Mouse (Mus musculus) liver, embryonic 15.5 days (tissue): ENCODE data around the gene Mcf2l. TPM values are rescaled to one million over a fixed set of nuclear protein-coding genes. Genes with fewer than 3 reads are reported as not detected.

Source experiments
- ATAC-seq: fragments of 200-750 bp; cut with Nextera tagmentation; 2 replicates; pipeline ENCODE4 v1.8.0; 2017; ENCODE audit warnings: moderate number of reproducible peaks, mild to moderate bottlenecking, moderate library complexity; ENCODE audit not compliant: insufficient read depth
- H3K27ac ChIP-seq: fragments of 300-500 bp; sonication (generic); replicated peaks from 2 replicates; pipeline ENCODE4 v1.5.1; 2015; ENCODE audit warnings: mild to moderate bottlenecking, inconsistent platforms
- H3K27me3 ChIP-seq: fragments of 300-500 bp; sonication (generic); 2 replicates; pipeline ENCODE4 v1.6.1; 2015; ENCODE audit warnings: mild to moderate bottlenecking, inconsistent platforms
- H3K36me3 ChIP-seq: fragments of 300-500 bp; sonication (generic); replicated peaks from 2 replicates; pipeline ENCODE4 v1.6.1; 2015; ENCODE audit warnings: moderate library complexity, mild to moderate bottlenecking, inconsistent platforms
- H3K4me1 ChIP-seq: fragments of 300-500 bp; sonication (generic); replicated peaks from 2 replicates; pipeline ENCODE4 v1.6.1; 2015; ENCODE audit warnings: inconsistent platforms
- H3K4me2 ChIP-seq: fragments of 300-500 bp; sonication (generic); 2 replicates; pipeline ENCODE4 v1.6.1; 2015; ENCODE audit warnings: moderate library complexity, mild to moderate bottlenecking, inconsistent platforms
- H3K4me3 ChIP-seq: fragments of 300-500 bp; sonication (generic); replicated peaks from 2 replicates; pipeline ENCODE4 v1.5.1; 2015; ENCODE audit warnings: mild to moderate bottlenecking, inconsistent platforms
- H3K9ac ChIP-seq: fragments of 300-500 bp; sonication (generic); 2 replicates; pipeline ENCODE4 v1.6.1; 2015; ENCODE audit warnings: moderate library complexity, mild to moderate bottlenecking, inconsistent platforms
- H3K9me3 ChIP-seq: fragments of 300-500 bp; sonication (generic); replicated peaks from 2 replicates; pipeline ENCODE4 v1.6.1; 2016; ENCODE audit warnings: inconsistent platforms
- WGBS: fragments of 180-500 bp; shearing (Covaris S2); methylation state at CpG from one replicate; pipeline ENCODE4 v1.1.7; 2015; ENCODE audit warnings: mixed read lengths; ENCODE audit not compliant: insufficient replicate concordance; 5-methylcytosine and 5-hydroxymethylcytosine counted together
- polyA plus RNA-seq: library from polyadenylated mRNA; unstranded; fragments of >200 nt; fragmentation: Nextera tagmentation; extraction: Ambion mirVana; gene quantifications from 2 replicates; pipeline ENCODE4 v1.2.1, GENCODE M21; 2015

The Mcf2l gene
- polyA plus RNA-seq, 1 experiment from 2014 or later = 0.98 TPM

GRCm38 (mm10) chr8:12874971-12875370 lies 1.4 kb downstream of the Mcf2l start:
- Histone ChIP-seq H3K27me3 (peaks cover 85% of the 10 kb centered on the region), H3K4me2 (no peak overlapping the region)
- ATAC-seq = no peak

GRCm38 (mm10) chr8:12877126-12877525 lies 3.5 kb downstream of the Mcf2l start:
- Histone ChIP-seq H3K9me3 (no peaks in the 10 kb centered on the region), H3K27me3 (peaks cover 80% of the 10 kb centered on the region), H3K36me3 (no peaks in the 10 kb centered on the region), H3K27ac (no peak overlapping the region), H3K4me1 (peaks cover 11% of the 10 kb centered on the region; the same call in 1 of the 2 replicates), H3K9ac (no peak overlapping the region), H3K4me3 (no peak overlapping the region), H3K4me2 (no peak overlapping the region)
- WGBS = 55% methylated on average over 6 of the region's 6 CpGs
- no peak for ATAC-seq

More at GRCm38 (mm10) chr8:12874971-12875370, 1.4 kb downstream of the Mcf2l start:
- no peaks in the 10 kb centered on the region for H3K9me3 ChIP-seq
- peaks cover 11% of the 10 kb centered on the region; the same call in 1 of the 2 replicates for H3K4me1 ChIP-seq
- no peak overlapping the region for H3K9ac ChIP-seq
- 53% methylated on average over 4 of the region's 4 CpGs for WGBS
- H3K36me3 ChIP-seq = no peaks in the 10 kb centered on the region
- H3K27ac ChIP-seq = no peak overlapping the region
- H3K4me3 ChIP-seq = no peak overlapping the region

- Histone ChIP-seq H3K4me2 (no peak overlapping the region), H3K27ac (no peak overlapping the region), H3K36me3 (no peaks in the 10 kb centered on the region), H3K4me1 (no peaks in the 10 kb centered on the region), H3K4me3 (no peak overlapping the region), H3K9me3 (no peaks in the 10 kb centered on the region), H3K27me3 (peaks cover 68% of the 10 kb centered on the region), H3K9ac (no peak overlapping the region)
- ATAC-seq = no peak
- WGBS = 57% methylated on average over 6 of the region's 6 CpGs
These were observed 6.6 kb downstream of the Mcf2l start for GRCm38 (mm10) chr8:12880163-12880562.

GRCm38 (mm10) chr8:12883051-12884004 lies 9.7 kb downstream of the Mcf2l start:
- Histone ChIP-seq H3K4me3 (no peak overlapping the region), H3K4me2 (no peak overlapping the region), H3K27me3 (peaks cover 59% of the 10 kb centered on the region), H3K36me3 (no peaks in the 10 kb centered on the region), H3K9ac (no peak overlapping the region), H3K27ac (no peak overlapping the region), H3K4me1 (no peaks in the 10 kb centered on the region), H3K9me3 (no peaks in the 10 kb centered on the region)
- WGBS = 55% methylated on average over 21 of the region's 21 CpGs
- no peak for ATAC-seq

GRCm38 (mm10) chr8:12887772-12888435 lies 14.3 kb downstream of the Mcf2l start:
- Histone ChIP-seq H3K36me3 (no peaks in the 10 kb centered on the region), H3K4me1 (no peaks in the 10 kb centered on the region), H3K9me3 (no peaks in the 10 kb centered on the region), H3K4me2 (no peak overlapping the region), H3K27ac (no peak overlapping the region), H3K4me3 (no peak overlapping the region), H3K9ac (no peak overlapping the region), H3K27me3 (peaks cover 68% of the 10 kb centered on the region)
- no peak for ATAC-seq
- 69% methylated on average over 16 of the region's 16 CpGs for WGBS

GRCm38 (mm10) chr8:12889046-12889598 lies 15.5 kb downstream of the Mcf2l start:
- Histone ChIP-seq H3K4me2 (no peak overlapping the region), H3K4me1 (no peaks in the 10 kb centered on the region), H3K27me3 (peaks cover 71% of the 10 kb centered on the region), H3K4me3 (no peak overlapping the region), H3K36me3 (no peaks in the 10 kb centered on the region), H3K9ac (no peak overlapping the region), H3K27ac (no peak overlapping the region), H3K9me3 (no peaks in the 10 kb centered on the region)
- WGBS = 68% methylated on average over 11 of the region's 11 CpGs
- ATAC-seq = no peak

- H3K36me3 ChIP-seq = no peaks in the 10 kb centered on the region
- no peaks in the 10 kb centered on the region for H3K9me3 ChIP-seq
- peaks cover 88% of the 10 kb centered on the region for H3K27me3 ChIP-seq
- ATAC-seq = no peak
- no peak overlapping the region for H3K9ac ChIP-seq
- H3K4me2 ChIP-seq = no peak overlapping the region
- H3K4me3 ChIP-seq = no peak overlapping the region
- no peak overlapping the region for H3K27ac ChIP-seq
- WGBS = 37% methylated on average over 5 of the region's 5 CpGs
- H3K4me1 ChIP-seq = no peaks in the 10 kb centered on the region
These were observed 19.4 kb downstream of the Mcf2l start for GRCm38 (mm10) chr8:12892882-12893446.

GRCm38 (mm10) chr8:12893797-12894578 lies 20.4 kb downstream of the Mcf2l start:
- Histone ChIP-seq H3K4me1 (no peaks in the 10 kb centered on the region), H3K9me3 (no peaks in the 10 kb centered on the region), H3K27ac (no peak overlapping the region), H3K4me3 (no peak overlapping the region), H3K4me2 (no peak overlapping the region), H3K36me3 (no peaks in the 10 kb centered on the region), H3K27me3 (peaks cover 89% of the 10 kb centered on the region), H3K9ac (no peak overlapping the region)
- WGBS = 58% methylated on average over 12 of the region's 12 CpGs
- ATAC-seq = no peak

- ATAC-seq = no peak
- Histone ChIP-seq H3K4me1 (no peaks in the 10 kb centered on the region), H3K9me3 (no peaks in the 10 kb centered on the region), H3K4me3 (no peak overlapping the region), H3K27ac (no peak overlapping the region), H3K36me3 (no peaks in the 10 kb centered on the region), H3K4me2 (no peak overlapping the region), H3K9ac (no peak overlapping the region), H3K27me3 (peaks cover 90% of the 10 kb centered on the region)
- 60% methylated on average over 11 of the region's 11 CpGs for WGBS
These were observed 21.4 kb downstream of the Mcf2l start for GRCm38 (mm10) chr8:12894783-12895534.

- Histone ChIP-seq H3K36me3 (no peaks in the 10 kb centered on the region), H3K27ac (no peak overlapping the region), H3K4me1 (no peaks in the 10 kb centered on the region), H3K9me3 (no peaks in the 10 kb centered on the region), H3K9ac (no peak overlapping the region), H3K4me3 (no peak overlapping the region), H3K4me2 (no peak overlapping the region), H3K27me3 (peaks cover 92% of the 10 kb centered on the region)
- WGBS = 52% methylated on average over 9 of the region's 9 CpGs
- no peak for ATAC-seq
These were observed 22.0 kb downstream of the Mcf2l start for GRCm38 (mm10) chr8:12895535-12896150.
